Mouse (Mus musculus) midbrain, embryonic 13.5 days (tissue): ENCODE data around the gene Zbtb49. TPM values are rescaled to one million over a fixed set of nuclear protein-coding genes. Genes with fewer than 3 reads are reported as not detected.

Experiments used
- ATAC-seq: fragments of 200-750 bp; cut with Nextera tagmentation; 2 replicates; pipeline ENCODE4 v1.8.0; 2017; ENCODE audit warnings: mild to moderate bottlenecking, moderate TSS enrichment, moderate library complexity
- H3K27ac ChIP-seq: fragments of 300-500 bp; sonication (generic); 2 replicates; pipeline ENCODE4 v1.5.1; 2015; ENCODE audit warnings: inconsistent platforms, mild to moderate bottlenecking, moderate library complexity
- H3K27me3 ChIP-seq: fragments of 300-500 bp; sonication (generic); 2 replicates; pipeline ENCODE4 v1.6.1; 2015; ENCODE audit warnings: mild to moderate bottlenecking, inconsistent platforms
- H3K36me3 ChIP-seq: fragments of 300-500 bp; sonication (generic); 2 replicates; pipeline ENCODE4 v1.6.1; 2015; ENCODE audit warnings: mild to moderate bottlenecking, inconsistent platforms
- H3K4me1 ChIP-seq: fragments of 300-500 bp; sonication (generic); replicated peaks from 2 replicates; pipeline ENCODE4 v1.6.1; 2015; ENCODE audit warnings: inconsistent platforms
- H3K4me2 ChIP-seq: fragments of 300-500 bp; sonication (generic); replicated peaks from 2 replicates; pipeline ENCODE4 v1.6.1; 2015; ENCODE audit warnings: moderate library complexity, mild to moderate bottlenecking, inconsistent platforms
- H3K4me3 ChIP-seq: fragments of 300-500 bp; sonication (generic); replicated peaks from 2 replicates; pipeline ENCODE4 v1.5.1; 2015; ENCODE audit warnings: mild to moderate bottlenecking, inconsistent platforms
- H3K9ac ChIP-seq: fragments of 300-500 bp; sonication (generic); replicated peaks from 2 replicates; pipeline ENCODE4 v1.6.1; 2015; ENCODE audit warnings: mild to moderate bottlenecking, inconsistent platforms
- H3K9me3 ChIP-seq: fragments of 300-500 bp; sonication (generic); 2 replicates; pipeline ENCODE4 v1.6.1; 2016; ENCODE audit warnings: mild to moderate bottlenecking, inconsistent platforms
- WGBS: fragments of 180-500 bp; shearing (Covaris S2); methylation state at CpG from one replicate; pipeline ENCODE4 v1.1.7; 2015; 5-methylcytosine and 5-hydroxymethylcytosine counted together
- polyA plus RNA-seq: library from polyadenylated mRNA; unstranded; fragments of >200 nt; fragmentation: Nextera tagmentation; extraction: Ambion mirVana; gene quantifications from 2 replicates; pipeline ENCODE4 v1.2.1, GENCODE M21; 2015

Zbtb49 gene
- polyA plus RNA-seq, 1 experiment from 2014 or later, result 26.4 TPM

DNA sequence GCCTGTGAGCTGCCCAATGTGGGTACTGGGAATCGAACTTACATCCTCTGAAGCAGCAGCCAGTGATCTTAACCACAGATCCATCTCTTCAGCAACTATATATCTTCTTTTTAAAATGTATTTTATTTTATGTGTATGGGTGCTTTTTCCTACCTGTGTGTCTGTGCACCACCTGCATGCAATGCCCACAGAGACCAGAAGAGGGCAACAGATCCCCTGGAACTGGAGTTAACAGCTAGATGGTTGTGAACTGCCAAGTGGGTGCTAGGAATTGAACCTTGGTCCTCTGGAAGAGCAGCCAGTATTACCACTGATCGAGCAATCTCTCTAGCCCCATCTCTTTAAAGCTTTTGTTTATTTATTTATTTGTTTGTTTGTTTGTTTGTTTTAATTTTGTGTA lies 16.4 kb upstream of the Zbtb49 start:
- no peak overlapping the region for H3K9ac ChIP-seq
- H3K4me3 ChIP-seq, result no peak overlapping the region
- ATAC-seq, result no peak
- H3K36me3 ChIP-seq, result peaks cover 36% of the 10 kb centered on the region
- H3K27me3 ChIP-seq, result peaks cover 17% of the 10 kb centered on the region
- no peaks in the 10 kb centered on the region for H3K9me3 ChIP-seq
- no peak overlapping the region for H3K27ac ChIP-seq
- no peak overlapping the region for H3K4me2 ChIP-seq
- WGBS, result 94% methylated on average over 2 of the region's 2 CpGs
- H3K4me1 ChIP-seq, result peaks cover 7% of the 10 kb centered on the region

- 68% methylated on average over 4 of the region's 4 CpGs for WGBS
- Histone ChIP-seq H3K36me3 (peaks cover 48% of the 10 kb centered on the region), H3K27ac (no peak overlapping the region), H3K4me1 (no peaks in the 10 kb centered on the region; the same call in 1 of the 2 replicates), H3K27me3 (peaks cover 17% of the 10 kb centered on the region), H3K9me3 (no peaks in the 10 kb centered on the region), H3K9ac (no peak overlapping the region), H3K4me3 (no peak overlapping the region), H3K4me2 (no peak overlapping the region)
- ATAC-seq, result 0 out of 2 replicates have a peak, but pooled peaks have one; percentile 45
Observed at GRCm38 (mm10) chr5:38235422-38235821, 15.2 kb upstream of the Zbtb49 start.

- H3K4me1 ChIP-seq, result peaks cover 30% of the 10 kb centered on the region
- ATAC-seq, result no peak
- under 1% methylated on average over 35 of the region's 35 CpGs for WGBS
- H3K36me3 ChIP-seq, result peaks cover 28% of the 10 kb centered on the region
- H3K9me3 ChIP-seq, result no peaks in the 10 kb centered on the region
- H3K9ac ChIP-seq, result peak overlapping the region; percentile 93
- H3K27me3 ChIP-seq, result no peaks in the 10 kb centered on the region
- H3K27ac ChIP-seq, result peak overlapping the region; percentile 81
- peak overlapping the region; percentile 93 for H3K4me2 ChIP-seq
- H3K4me3 ChIP-seq, result peak overlapping the region; percentile 98
Observed at GRCm38 (mm10) chr5:38219771-38220307, 418 bp downstream of the Zbtb49 start.

- H3K9ac ChIP-seq, result no peak overlapping the region
- H3K27ac ChIP-seq, result no peak overlapping the region
- H3K4me1 ChIP-seq, result peaks cover 2% of the 10 kb centered on the region; the same call in 1 of the 2 replicates
- WGBS, result 85% methylated on average over 6 of the region's 6 CpGs
- H3K9me3 ChIP-seq, result no peaks in the 10 kb centered on the region
- no peak overlapping the region for H3K4me3 ChIP-seq
- peaks cover 80% of the 10 kb centered on the region for H3K36me3 ChIP-seq
- no peaks in the 10 kb centered on the region for H3K27me3 ChIP-seq
- no peak overlapping the region for H3K4me2 ChIP-seq
- no peak for ATAC-seq
Observed at GRCm38 (mm10) chr5:38213009-38213408, 7.2 kb downstream of the Zbtb49 start.

DNA sequence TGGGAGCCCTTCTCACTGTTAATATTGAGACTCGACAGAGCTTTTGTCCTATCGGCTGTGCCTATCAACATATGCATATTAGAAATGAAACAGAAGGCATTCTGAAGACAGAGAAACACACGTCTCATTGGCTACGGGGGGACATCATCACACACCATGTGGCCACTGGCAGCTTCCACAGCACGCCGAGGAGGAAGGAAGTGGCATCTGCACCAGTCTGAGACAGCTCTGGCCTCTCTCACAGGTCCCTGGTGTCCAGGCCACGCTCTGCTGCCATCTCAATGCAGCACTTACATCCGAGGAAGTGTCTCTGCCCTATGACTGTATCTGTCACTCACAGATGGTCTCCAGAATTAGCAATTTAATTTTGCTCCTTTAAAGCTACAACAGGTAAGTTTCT lies 8.6 kb downstream of the Zbtb49 start:
- Histone ChIP-seq H3K27me3 (no peaks in the 10 kb centered on the region), H3K4me1 (no peaks in the 10 kb centered on the region), H3K4me3 (no peak overlapping the region), H3K4me2 (no peak overlapping the region), H3K9me3 (no peaks in the 10 kb centered on the region), H3K36me3 (peaks cover 75% of the 10 kb centered on the region), H3K9ac (no peak overlapping the region), H3K27ac (no peak overlapping the region)
- WGBS, result 90% methylated on average over 8 of the region's 8 CpGs
- no peak for ATAC-seq

- peaks cover 75% of the 10 kb centered on the region for H3K36me3 ChIP-seq
- H3K9me3 ChIP-seq, result no peaks in the 10 kb centered on the region
- no peak for ATAC-seq
- 0 out of 2 replicates have a peak, but pooled peaks cover 3% of the 10 kb centered on the region for H3K4me1 ChIP-seq
- H3K27me3 ChIP-seq, result no peaks in the 10 kb centered on the region
- WGBS, result 82% methylated on average over 8 of the region's 8 CpGs
- H3K4me2 ChIP-seq, result no peak overlapping the region
- H3K9ac ChIP-seq, result no peak overlapping the region
- no peak overlapping the region for H3K27ac ChIP-seq
- no peak overlapping the region for H3K4me3 ChIP-seq
Observed at GRCm38 (mm10) chr5:38208985-38209384, 11.3 kb downstream of the Zbtb49 start.

- Histone ChIP-seq H3K9me3 (no peaks in the 10 kb centered on the region), H3K36me3 (peaks cover 77% of the 10 kb centered on the region), H3K4me1 (0 out of 2 replicates have a peak, but pooled peaks cover 3% of the 10 kb centered on the region), H3K4me3 (no peak overlapping the region), H3K27ac (no peak overlapping the region), H3K27me3 (no peaks in the 10 kb centered on the region), H3K4me2 (no peak overlapping the region), H3K9ac (no peak overlapping the region)
- 74% methylated on average over 7 of the region's 7 CpGs for WGBS
- no peak for ATAC-seq
Observed at GRCm38 (mm10) chr5:38205303-38205726, 14.9 kb downstream of the Zbtb49 start.

- WGBS, result 93% methylated on average over 2 of the region's 2 CpGs
- no peak overlapping the region for H3K4me3 ChIP-seq
- H3K27me3 ChIP-seq, result 0 out of 2 replicates have a peak, but pooled peaks cover 4% of the 10 kb centered on the region
- peaks cover 11% of the 10 kb centered on the region for H3K4me1 ChIP-seq
- no peaks in the 10 kb centered on the region for H3K9me3 ChIP-seq
- H3K4me2 ChIP-seq, result no peak overlapping the region
- H3K27ac ChIP-seq, result no peak overlapping the region
- no peak overlapping the region for H3K9ac ChIP-seq
- ATAC-seq, result no peak
- peaks cover 61% of the 10 kb centered on the region for H3K36me3 ChIP-seq
Observed at GRCm38 (mm10) chr5:38199686-38200085, 20.6 kb downstream of the Zbtb49 start.

DNA sequence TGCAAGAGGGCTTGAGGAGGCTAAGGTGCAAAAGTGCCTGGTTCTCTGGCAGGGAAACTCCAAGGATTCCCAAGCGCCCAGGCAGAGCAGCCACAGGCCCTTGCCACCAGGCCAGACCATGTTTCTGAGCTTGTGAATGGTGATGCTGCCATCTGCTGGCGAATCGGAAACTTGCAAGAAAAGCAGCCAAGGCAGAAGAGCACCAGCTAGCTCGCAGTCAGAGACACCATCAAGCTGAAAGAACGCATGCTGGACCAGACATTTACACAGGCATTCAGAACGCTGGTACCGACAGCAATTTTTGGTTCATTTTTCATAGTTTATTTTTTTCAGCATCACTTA lies 22.8 kb downstream of the Zbtb49 start:
- 21% methylated on average over 7 of the region's 7 CpGs for WGBS
- Histone ChIP-seq H3K27ac (no peak overlapping the region), H3K27me3 (peaks cover 9% of the 10 kb centered on the region), H3K4me2 (no peak overlapping the region), H3K36me3 (peaks cover 38% of the 10 kb centered on the region), H3K9ac (no peak overlapping the region), H3K4me1 (peaks cover 16% of the 10 kb centered on the region), H3K9me3 (no peaks in the 10 kb centered on the region), H3K4me3 (no peak overlapping the region)
- ATAC-seq, result peak; percentile 61

GRCm38 (mm10) chr5:38196821-38197481 lies 23.3 kb downstream of the Zbtb49 start:
- H3K9me3 ChIP-seq, result no peaks in the 10 kb centered on the region
- ATAC-seq, result peak; percentile 18; the same call in 1 of the 2 replicates
- peaks cover 16% of the 10 kb centered on the region for H3K4me1 ChIP-seq
- 75% methylated on average over 5 of the region's 5 CpGs for WGBS
- no peak overlapping the region for H3K4me2 ChIP-seq
- no peak overlapping the region for H3K27ac ChIP-seq
- no peak overlapping the region for H3K4me3 ChIP-seq
- H3K36me3 ChIP-seq, result peaks cover 33% of the 10 kb centered on the region
- no peak overlapping the region for H3K9ac ChIP-seq
- H3K27me3 ChIP-seq, result peaks cover 9% of the 10 kb centered on the region

GRCm38 (mm10) chr5:38195941-38196340 lies 24.3 kb downstream of the Zbtb49 start:
- H3K4me1 ChIP-seq, result peaks cover 16% of the 10 kb centered on the region
- H3K27ac ChIP-seq, result no peak overlapping the region
- H3K4me3 ChIP-seq, result no peak overlapping the region
- H3K9ac ChIP-seq, result no peak overlapping the region
- ATAC-seq, result no peak
- H3K27me3 ChIP-seq, result peaks cover 9% of the 10 kb centered on the region
- H3K4me2 ChIP-seq, result no peak overlapping the region
- peaks cover 23% of the 10 kb centered on the region for H3K36me3 ChIP-seq
- no peaks in the 10 kb centered on the region for H3K9me3 ChIP-seq

- H3K4me3 ChIP-seq, result no peak overlapping the region
- no peak overlapping the region for H3K4me2 ChIP-seq
- H3K4me1 ChIP-seq, result peaks cover 16% of the 10 kb centered on the region
- peaks cover 9% of the 10 kb centered on the region for H3K27me3 ChIP-seq
- H3K36me3 ChIP-seq, result peaks cover 15% of the 10 kb centered on the region
- peak; percentile 49; the same call in 1 of the 2 replicates for ATAC-seq
- no peaks in the 10 kb centered on the region for H3K9me3 ChIP-seq
- WGBS, result 0% methylated on average over 2 of the region's 2 CpGs
- H3K27ac ChIP-seq, result no peak overlapping the region
- no peak overlapping the region for H3K9ac ChIP-seq
Observed at GRCm38 (mm10) chr5:38194946-38195345, 25.3 kb downstream of the Zbtb49 start.
